Mouse (Mus musculus): Measurements from ENCODE around the gene Mast4.

Gene Mast4

DNA sequence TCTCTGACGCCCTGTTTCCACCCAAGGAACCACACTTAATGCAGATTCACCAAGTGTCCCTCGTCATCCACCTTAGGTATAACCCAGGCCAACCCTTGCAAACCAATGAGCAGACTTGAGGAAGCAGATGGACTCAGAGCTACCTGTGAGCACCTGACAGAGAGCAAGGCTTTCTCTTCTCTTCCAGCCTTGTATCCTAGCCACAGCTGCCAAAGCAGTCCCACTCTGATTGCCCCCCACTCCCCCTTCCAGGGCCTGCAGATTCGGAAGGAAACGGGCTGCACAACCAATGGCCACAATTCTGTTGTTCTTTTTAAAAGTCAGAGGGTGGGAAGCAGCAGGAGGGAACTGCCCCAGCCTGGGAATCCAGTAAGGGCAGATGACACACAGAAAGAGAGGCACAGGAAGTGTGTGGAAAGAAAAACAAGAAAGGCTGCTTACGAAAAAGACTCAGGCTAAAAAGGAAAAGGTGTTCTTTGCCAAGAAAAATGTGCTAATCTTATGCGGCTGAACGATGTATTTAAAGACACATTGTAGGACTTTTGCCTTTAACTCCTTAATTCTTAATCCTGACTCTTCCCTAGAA lies 266.6 kb downstream of the Mast4 start:
- in situ Hi-C loops (cut with MboI, MseI), result loop anchor here in 1 of 2 experiments (5.0 kb wide), 1 partner anchor 55 kb away; no protein-coding TSS in a partner anchor

DNA sequence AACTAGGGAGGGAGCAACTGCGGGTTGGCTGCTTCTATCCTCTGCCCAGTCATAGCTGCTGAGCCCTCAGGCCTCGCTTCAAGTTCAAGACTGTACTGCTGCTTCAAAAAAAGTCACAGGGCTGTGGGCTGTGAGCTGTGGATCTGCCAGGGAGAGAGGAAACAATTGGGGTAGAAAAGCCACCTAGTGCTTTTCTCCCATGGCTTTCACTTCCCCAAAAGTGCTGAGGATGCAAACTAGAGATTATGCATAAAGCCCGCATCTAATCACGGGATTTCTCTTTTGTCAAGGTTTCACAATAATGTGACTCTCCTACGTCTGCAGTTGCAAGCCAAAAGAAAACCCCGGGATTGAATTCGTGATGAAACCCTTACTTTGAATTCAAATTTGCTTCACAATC lies 268.9 kb downstream of the Mast4 start:
- in situ Hi-C loops (cut with MboI, MseI), result loop anchor here in 1 of 2 experiments (5.0 kb wide), 1 partner anchor 57 kb away; no protein-coding TSS in a partner anchor

- in situ Hi-C loops (cut with MboI, MseI), result no loop called here
Observed at GRCm38 (mm10) chr13:103061680-103062079, 272.6 kb downstream of the Mast4 start.

GRCm38 (mm10) chr13:103059995-103060652 lies 274.2 kb downstream of the Mast4 start:
- in situ Hi-C loops (cut with MboI, MseI), result no loop called here

- in situ Hi-C loops (cut with MboI, MseI), result no loop called here
Observed at GRCm38 (mm10) chr13:103056451-103056850, 277.8 kb downstream of the Mast4 start.

DNA sequence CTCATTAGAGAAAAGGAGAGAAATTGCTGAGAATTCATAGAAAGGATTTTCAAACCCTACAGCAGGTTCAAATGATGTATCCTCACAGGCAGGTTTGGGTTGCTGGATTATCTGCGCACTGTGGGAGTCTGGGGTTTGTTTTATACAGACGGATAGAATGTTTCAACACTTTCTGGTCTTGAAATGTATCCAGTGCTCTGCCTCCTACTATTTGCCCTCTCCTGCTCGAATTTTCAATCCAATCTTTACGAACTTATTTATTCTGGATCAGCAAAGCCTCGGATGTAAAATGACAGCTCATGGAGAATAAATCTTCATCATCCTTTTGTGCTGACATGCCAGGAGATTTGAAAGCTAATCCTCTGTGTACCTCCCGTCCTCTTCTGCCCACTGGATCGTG lies 281.6 kb downstream of the Mast4 start:
- in situ Hi-C loops (cut with MboI, MseI), result no loop called here

- in situ Hi-C loops (cut with MboI, MseI), result no loop called here
Observed at GRCm38 (mm10) chr13:103048954-103049353, 285.3 kb downstream of the Mast4 start.

GRCm38 (mm10) chr13:103043692-103044091 lies 290.6 kb downstream of the Mast4 start:
- in situ Hi-C loops (cut with MboI, MseI), result no loop called here

DNA sequence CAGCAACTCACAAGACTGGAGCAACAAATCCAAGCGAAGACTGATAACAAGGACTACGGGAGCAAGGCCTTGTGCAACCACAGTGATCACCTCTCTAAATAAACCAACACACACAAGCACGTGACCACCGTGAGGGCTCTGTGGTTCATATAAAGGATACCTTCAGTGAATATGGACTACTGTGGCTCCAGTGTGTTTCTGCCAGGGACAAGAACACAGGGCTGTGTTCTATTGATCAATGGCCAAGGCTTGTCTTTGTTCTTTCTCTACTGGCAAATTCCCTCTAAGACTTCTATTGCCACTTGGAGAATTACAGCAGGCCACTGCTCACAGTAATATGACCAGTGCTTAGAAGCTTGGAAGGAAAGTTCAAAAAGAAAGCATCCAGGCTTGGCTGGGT lies 291.3 kb downstream of the Mast4 start:
- in situ Hi-C loops (cut with MboI, MseI), result no loop called here

DNA sequence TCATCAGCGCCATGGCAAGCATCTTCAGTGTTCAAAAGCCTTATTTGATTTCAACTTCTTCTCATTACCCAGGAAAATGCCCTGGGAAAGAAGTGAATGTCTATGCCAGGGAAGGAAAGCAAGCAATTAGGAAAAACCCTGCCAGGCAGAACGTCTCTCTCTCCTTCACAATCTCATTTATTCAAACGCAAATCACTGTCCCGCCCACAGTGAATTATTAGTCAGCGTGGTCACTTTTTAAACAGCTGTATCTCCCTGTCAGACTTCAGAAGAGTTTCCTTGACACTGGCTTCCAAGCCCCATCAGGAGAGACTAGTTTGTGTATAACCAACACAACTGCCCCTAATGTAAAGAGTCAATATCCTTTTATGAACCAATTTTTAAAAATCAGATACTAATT lies 296.8 kb downstream of the Mast4 start:
- in situ Hi-C loops (cut with MboI, MseI), result no loop called here

- in situ Hi-C loops (cut with MboI, MseI), result no loop called here
Observed at GRCm38 (mm10) chr13:103029377-103029776, 304.9 kb downstream of the Mast4 start.

DNA sequence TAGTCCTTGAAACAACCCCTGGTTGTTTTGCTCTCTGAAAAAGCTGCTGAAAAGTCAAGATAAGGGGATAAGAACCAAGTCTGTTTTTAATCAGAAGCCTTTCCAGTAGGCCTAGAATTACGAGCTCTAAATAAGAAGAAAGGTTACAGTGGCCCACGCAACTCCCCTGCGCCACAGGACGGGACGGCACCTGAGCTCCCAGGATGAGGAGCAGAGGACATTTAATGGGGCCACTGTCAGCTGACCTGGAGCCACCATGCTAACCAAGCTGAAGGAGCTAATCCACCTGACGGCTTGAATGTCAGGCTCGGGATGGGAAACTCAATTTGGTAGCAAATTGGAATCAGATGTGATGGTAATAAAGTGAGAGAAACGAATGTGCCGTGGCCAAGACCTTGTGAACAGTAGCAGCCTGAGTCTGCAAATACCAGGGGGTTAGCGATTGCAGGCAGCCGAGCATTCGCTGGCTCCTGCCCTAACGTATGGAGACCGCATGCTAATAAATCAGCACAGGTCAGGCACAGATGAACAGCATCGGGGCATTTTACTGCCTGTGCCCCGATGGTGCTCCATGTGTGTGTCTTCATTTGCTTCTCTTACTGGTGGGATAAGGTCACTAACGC lies 306.7 kb downstream of the Mast4 start:
- in situ Hi-C loops (cut with MboI, MseI), result no loop called here

DNA sequence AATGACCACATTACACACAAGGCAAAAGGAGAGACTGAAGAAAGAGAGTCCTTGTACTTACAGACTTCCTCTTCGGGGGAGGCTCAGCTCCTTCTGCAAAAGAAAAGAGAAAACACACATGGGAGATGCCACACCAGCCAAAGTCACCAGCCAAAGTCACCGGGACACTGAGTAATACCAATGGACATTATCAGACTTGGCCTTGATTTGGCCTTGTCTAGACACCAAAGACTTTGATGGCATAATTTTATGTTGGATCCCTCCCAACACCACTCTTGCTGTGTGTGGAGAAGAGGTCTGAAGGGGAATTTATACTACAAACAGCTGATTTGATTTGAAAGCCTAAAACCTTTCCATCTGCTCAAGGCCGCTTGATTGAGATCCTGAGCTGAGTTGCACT lies 308.8 kb downstream of the Mast4 start:
- in situ Hi-C loops (cut with MboI, MseI), result no loop called here

DNA sequence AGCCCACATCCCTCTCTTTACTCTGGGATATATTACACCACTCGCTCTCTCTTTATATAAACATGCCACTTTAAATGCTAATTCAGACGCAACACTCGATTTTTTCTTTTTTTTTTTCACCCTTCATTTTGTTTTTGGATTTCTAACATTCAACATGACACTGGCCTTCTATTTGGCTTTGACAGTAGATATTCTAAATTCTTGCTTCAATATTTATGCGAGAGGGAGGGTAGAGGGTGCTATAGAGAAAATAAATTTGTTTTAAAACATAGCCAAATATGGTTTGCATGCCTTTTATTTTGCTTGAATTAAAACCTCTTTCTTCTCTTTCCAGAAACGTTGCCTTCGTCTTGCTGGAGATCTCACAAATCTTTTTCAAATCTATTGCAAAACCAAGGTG lies 315.8 kb downstream of the Mast4 start:
- in situ Hi-C loops (cut with MboI, MseI), result loop anchor here in 1 of 2 experiments (10.0 kb wide), 1 partner anchor 1996 kb away; no protein-coding TSS in a partner anchor

DNA sequence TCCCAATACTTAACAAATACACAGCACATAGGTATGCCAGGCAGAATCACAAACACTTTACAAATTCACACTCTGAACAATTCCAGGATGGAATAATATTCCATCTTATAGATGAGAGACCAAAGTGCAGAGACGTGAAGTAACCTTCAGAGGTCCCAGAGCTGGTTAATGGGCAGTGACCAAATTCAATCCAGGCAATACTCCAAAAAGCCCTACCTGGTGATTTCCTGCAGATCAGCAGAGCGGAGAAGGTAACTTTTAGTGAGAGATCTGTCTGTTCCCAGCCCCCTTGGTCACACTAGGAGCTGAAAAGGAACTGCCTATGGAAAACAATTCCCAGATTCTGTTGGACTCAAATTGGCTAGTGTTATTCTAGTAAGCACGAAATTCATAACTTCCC lies 316.6 kb downstream of the Mast4 start:
- in situ Hi-C loops (cut with MboI, MseI), result loop anchor here in 1 of 2 experiments (10.0 kb wide), 1 partner anchor 1997 kb away; no protein-coding TSS in a partner anchor

- in situ Hi-C loops (cut with MboI, MseI), result loop anchor here in 1 of 2 experiments (10.0 kb wide), 1 partner anchor 2000 kb away; no protein-coding TSS in a partner anchor
Observed at GRCm38 (mm10) chr13:103015131-103015750, 319.1 kb downstream of the Mast4 start.

DNA sequence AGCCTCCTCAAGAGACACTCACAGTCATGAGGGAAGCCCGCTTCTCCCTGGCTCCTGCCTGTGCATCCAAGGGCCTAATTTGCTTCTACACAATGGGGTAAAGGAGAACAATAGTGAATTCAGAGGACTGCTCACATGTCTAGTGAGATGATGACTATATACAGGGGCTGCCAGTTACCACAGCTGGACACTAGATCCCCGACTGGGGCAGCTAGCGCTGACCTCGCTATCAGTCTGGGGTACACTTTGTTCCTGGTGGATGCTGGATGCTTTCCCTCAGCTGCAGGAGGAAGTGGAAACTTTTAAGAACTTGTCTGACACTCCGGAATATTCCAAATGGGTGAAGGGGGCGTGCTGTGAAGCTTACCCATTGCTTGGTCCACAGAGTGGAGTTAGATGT lies 319.7 kb downstream of the Mast4 start:
- in situ Hi-C loops (cut with MboI, MseI), result loop anchor here in 1 of 2 experiments (10.0 kb wide), 1 partner anchor 2000 kb away; no protein-coding TSS in a partner anchor

- in situ Hi-C loops (cut with MboI, MseI), result loop anchor here in 1 of 2 experiments (10.0 kb wide), 1 partner anchor 2001 kb away; no protein-coding TSS in a partner anchor
Observed at GRCm38 (mm10) chr13:103014222-103014621, 320.1 kb downstream of the Mast4 start.

DNA sequence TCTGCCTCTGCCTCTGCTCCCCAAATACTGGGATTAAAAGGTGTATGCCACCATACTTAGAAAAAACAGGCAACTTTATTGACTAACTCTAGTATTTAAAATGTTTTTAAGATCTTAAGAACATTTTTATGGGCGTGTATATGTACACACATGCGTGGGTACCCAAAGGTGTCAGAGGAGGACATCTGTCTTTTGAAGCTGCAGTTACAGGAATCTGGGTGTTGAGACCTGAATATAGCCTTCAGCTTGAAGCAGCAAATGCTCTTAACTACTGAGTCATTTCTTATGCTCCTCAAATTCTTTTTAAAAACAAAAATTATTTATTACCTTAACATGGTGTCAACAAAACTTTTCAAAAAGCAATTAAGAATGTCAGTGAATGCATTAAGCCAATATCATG lies 329.1 kb downstream of the Mast4 start:
- in situ Hi-C loops (cut with MboI, MseI), result no loop called here

DNA sequence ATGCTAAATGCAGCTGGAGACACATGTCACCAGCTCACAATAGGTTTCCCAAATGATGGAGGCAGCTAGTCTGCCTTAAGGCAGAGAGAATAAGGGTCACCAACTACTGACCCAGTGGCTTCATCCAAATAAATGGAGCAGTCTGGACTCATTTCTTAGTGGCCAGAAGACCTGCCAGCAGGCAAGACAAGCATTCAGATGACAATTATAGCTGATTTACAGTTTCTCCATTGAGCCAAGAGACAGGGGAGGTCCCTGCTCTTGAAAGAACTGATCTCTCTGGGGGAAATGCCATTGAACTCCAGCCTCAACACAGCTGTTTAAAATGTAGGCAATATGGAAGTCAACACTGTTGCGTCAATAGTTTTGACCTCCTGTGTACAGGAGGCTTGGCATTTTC lies 332.5 kb downstream of the Mast4 start:
- in situ Hi-C loops (cut with MboI, MseI), result no loop called here

DNA sequence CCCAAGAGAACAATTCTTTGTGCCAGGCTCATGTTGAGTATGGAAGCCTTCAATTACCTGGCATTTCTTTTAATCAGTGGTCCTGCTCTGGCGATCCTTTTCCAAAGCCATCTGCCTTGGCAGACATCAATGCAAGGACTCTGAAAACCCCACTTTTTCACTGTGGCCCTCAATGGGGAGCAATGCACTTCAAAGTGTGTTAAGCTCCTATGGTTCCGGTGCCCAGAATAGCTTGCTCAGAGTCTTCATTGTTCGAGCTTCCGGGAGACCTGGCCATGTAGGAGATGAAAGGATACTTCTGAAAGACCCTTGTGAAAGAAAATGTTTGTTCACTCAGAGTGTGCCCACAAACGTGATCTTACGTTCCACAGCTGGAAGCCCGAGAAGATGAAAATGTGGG lies 333.4 kb downstream of the Mast4 start:
- in situ Hi-C loops (cut with MboI, MseI), result no loop called here

GRCm38 (mm10) chr13:102994098-102994497 lies 340.2 kb downstream of the Mast4 start:
- in situ Hi-C loops (cut with MboI, MseI), result no loop called here

All from T-helper 17 cell (primary cell).